Mouse (Mus musculus): ENCODE results near the gene Dgkk.

- TF ChIP-seq CTCF (IDR thresholded peaks at IDR 0.05; ENCODE audit: control insufficient read depth, insufficient read depth, insufficient replicate concordance, low read depth, low read length): no peak
- no peak for TF ChIP-seq POLR2A (IDR thresholded peaks at IDR 0.05; ENCODE audit: control insufficient read depth, low read depth, low read length)
Observed at GRCm38 (mm10) chrX:6854136-6854535, 75.0 kb downstream of the Dgkk start.

All from testis, adult 2 months (tissue).